Mouse (Mus musculus): ENCODE measurements at regions not wholly inside any gene's neighbourhood (a gene's known extent, or its start where the extent isn't known, plus 50 kb on each side); places are given as distances from the start of the nearest gene placed in this dataset.

DNA sequence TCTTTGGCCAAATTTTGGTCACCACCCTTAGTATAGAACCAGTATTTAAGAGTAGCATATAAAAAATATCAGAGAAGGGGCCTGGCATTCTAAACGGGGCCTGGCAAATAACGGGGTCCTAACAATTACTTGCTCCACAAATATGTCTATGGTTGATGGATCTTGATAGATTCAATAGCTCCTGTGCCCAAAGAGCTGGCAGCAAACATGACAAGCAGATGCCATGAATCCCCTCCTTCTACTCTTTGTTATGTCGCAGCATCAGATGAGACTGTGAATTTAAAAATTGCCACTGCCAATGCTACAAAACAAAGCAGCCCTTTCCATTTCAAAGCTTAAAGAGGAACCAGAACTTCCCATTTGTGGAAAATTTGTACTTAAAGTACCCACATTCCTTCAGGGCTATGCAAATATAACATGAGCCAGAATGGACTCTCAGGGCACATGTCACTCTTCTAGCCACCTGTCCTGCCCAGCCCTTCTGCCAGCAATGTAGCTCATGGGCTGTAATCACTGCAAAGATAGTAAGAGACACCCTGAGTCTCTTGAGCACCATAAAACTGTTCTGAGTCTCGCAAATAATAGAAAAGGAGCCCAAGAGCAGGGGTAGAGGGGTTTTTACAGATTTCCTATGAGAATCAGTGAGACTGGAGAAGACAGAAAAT, 342.4 kb upstream of the Kirrel3 start:
- no peak for ATAC-seq (replicated peaks; ENCODE audit: low FRiP score)
- 85% methylated on average over 4 of the region's 4 CpGs for WGBS
- H3K27me3 ChIP-seq (ENCODE audit: control insufficient read depth, insufficient read depth, low read length) = no peaks in the 10 kb centered on the region
- H3K4me3 ChIP-seq (ENCODE audit: low read depth, low read length) = no peak overlapping the region
- no peak for DNase-seq (ENCODE audit: low spot score)
- no peak overlapping the region for H3K4me2 ChIP-seq (ENCODE audit: low read depth, low read length, severe bottlenecking)
- no peak overlapping the region for H3K27ac ChIP-seq (ENCODE audit: low read depth, low read length)
- no peaks in the 10 kb centered on the region for H3K4me1 ChIP-seq (replicated peaks; ENCODE audit: control insufficient read depth, insufficient read depth, low read length)
- H3K36me3 ChIP-seq (ENCODE audit: control insufficient read depth, insufficient read depth, low read length) = no peaks in the 10 kb centered on the region
- no peak overlapping the region for H3K9ac ChIP-seq (ENCODE audit: low read length)
- H3K9me3 ChIP-seq (ENCODE audit: control insufficient read depth, low read length) = no peaks in the 10 kb centered on the region

DNA sequence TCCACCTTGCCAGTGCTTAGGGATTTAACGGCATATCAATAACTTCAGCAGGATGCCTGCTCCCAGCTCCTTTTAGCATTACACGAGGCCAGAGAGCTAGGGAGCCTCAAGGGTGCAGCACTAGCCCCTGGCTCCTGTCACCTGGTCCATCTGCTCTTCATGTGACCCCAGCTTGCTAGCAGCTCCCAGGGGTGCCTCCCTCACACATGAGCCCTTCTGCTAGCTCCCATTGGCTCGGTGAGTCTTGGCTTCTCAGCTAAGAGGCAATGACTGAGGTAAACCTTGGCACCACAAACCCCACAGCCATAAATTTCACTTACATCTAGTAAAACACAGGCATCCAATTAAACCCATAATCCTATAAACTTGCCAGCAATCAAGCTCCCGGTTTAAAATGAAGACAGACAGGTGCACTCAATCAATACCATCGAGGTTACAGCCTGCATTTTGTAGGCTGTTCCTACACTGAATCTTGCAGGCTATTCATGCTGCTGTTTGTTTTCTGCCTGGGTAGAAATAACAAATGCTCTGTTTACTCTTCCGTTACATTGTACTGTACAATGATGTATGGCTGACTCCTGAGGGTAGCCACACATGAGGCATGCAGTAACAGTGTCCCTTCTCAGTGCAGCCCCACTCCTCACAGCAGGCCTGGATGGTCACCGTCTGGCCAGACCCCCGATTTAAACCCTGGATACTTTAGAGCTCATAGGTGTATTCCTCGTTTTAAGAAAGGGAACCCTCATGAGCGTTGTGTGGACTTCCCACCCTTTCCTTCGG, 330.3 kb upstream of the Kirrel3 start:
- Histone ChIP-seq H3K9me3 (ENCODE audit: control insufficient read depth, low read length) (no peaks in the 10 kb centered on the region), H3K9ac (ENCODE audit: low read length) (no peak overlapping the region), H3K4me1 (replicated peaks; ENCODE audit: control insufficient read depth, insufficient read depth, low read length) (0 out of 2 replicates have a peak, but pooled peaks cover 1% of the 10 kb centered on the region), H3K27me3 (ENCODE audit: control insufficient read depth, insufficient read depth, low read length) (no peaks in the 10 kb centered on the region), H3K4me2 (ENCODE audit: low read depth, low read length, severe bottlenecking) (no peak overlapping the region), H3K27ac (ENCODE audit: low read depth, low read length) (no peak overlapping the region), H3K36me3 (ENCODE audit: control insufficient read depth, insufficient read depth, low read length) (no peaks in the 10 kb centered on the region), H3K4me3 (ENCODE audit: low read depth, low read length) (no peak overlapping the region)
- WGBS = 63% methylated on average over 11 of the region's 11 CpGs
- no peak for ATAC-seq (replicated peaks; ENCODE audit: low FRiP score)
- no peak for DNase-seq (ENCODE audit: low spot score)

DNA sequence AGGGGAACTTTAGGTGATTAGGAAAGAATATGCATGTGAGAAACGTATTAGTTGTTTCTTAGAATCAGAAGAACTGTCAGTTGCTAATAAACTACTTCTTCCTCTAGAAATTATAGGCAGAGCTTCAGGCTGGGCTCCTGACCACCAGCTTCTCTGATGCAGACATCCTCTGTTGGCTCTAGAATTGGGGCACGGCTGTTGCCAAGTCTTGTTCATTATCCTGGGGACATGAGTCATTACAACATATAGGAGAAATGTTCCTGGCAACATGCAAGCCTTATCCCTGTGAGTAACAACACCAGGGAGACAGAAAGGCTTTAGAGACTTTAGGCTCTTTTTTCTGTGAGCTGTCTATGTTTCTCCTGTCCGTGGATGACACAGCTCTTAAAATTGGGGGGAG, 329.1 kb upstream of the Kirrel3 start:
- Histone ChIP-seq H3K27me3 (ENCODE audit: control insufficient read depth, insufficient read depth, low read length) (no peaks in the 10 kb centered on the region), H3K4me1 (replicated peaks; ENCODE audit: control insufficient read depth, insufficient read depth, low read length) (0 out of 2 replicates have a peak, but pooled peaks cover 1% of the 10 kb centered on the region), H3K27ac (ENCODE audit: low read depth, low read length) (no peak overlapping the region), H3K9me3 (ENCODE audit: control insufficient read depth, low read length) (no peaks in the 10 kb centered on the region), H3K9ac (ENCODE audit: low read length) (no peak overlapping the region), H3K36me3 (ENCODE audit: control insufficient read depth, insufficient read depth, low read length) (no peaks in the 10 kb centered on the region), H3K4me2 (ENCODE audit: low read depth, low read length, severe bottlenecking) (no peak overlapping the region), H3K4me3 (ENCODE audit: low read depth, low read length) (no peak overlapping the region)
- DNase-seq (ENCODE audit: low spot score) (no peak), ATAC-seq (replicated peaks; ENCODE audit: low FRiP score) (no peak)
- 65% methylated on average over 3 of the region's 3 CpGs for WGBS

DNA sequence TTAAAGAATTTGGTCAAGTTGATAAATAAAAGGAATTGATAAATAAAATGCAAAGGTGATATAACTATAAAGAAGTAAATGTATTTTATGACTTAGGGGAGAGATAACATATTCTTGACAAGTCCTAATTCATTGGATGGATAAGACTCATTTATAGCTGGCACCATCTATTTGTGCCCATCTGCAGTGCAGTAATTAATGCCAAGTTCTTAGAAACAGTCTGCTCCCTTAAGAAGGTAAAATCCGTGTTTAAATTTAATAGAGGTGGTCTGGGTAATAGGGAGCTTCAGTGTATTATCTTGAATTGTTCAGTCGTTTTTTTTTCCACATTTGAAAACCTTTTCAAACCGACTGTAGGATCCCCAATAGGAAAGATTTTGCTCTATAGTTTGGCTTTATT, 324.6 kb upstream of the Kirrel3 start:
- Histone ChIP-seq H3K9ac (ENCODE audit: low read length) (no peak overlapping the region), H3K4me3 (ENCODE audit: low read depth, low read length) (no peak overlapping the region), H3K4me2 (ENCODE audit: low read depth, low read length, severe bottlenecking) (no peak overlapping the region), H3K4me1 (replicated peaks; ENCODE audit: control insufficient read depth, insufficient read depth, low read length) (0 out of 2 replicates have a peak, but pooled peaks cover 1% of the 10 kb centered on the region), H3K27me3 (ENCODE audit: control insufficient read depth, insufficient read depth, low read length) (no peaks in the 10 kb centered on the region), H3K9me3 (ENCODE audit: control insufficient read depth, low read length) (no peaks in the 10 kb centered on the region), H3K36me3 (ENCODE audit: control insufficient read depth, insufficient read depth, low read length) (no peaks in the 10 kb centered on the region), H3K27ac (ENCODE audit: low read depth, low read length) (no peak overlapping the region)
- WGBS = 70% methylated on average over 3 of the region's 3 CpGs
- DNase-seq (ENCODE audit: low spot score) (no peak), ATAC-seq (replicated peaks; ENCODE audit: low FRiP score) (no peak)

DNA sequence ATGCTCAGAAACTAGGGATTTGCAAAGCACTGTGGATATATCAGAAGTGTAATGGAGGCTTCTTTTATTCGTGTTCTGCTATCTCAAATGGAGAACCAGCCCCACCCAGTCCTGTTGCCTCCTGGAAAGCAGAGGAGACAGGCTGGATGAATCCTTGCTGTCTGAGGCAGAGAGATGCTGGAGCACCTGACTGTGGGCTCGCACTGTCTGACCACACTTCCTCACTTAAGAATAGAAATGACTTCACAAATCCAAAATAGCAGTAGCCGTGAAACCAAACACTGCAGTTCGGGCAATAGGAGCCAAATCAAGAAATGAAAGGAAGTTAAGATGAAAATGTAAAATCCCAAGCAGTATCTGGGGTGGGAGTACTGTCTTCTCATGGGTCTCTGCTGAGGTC, 299.4 kb upstream of the Kirrel3 start:
- Histone ChIP-seq H3K27ac (ENCODE audit: low read depth, low read length) (no peak overlapping the region), H3K4me3 (ENCODE audit: low read depth, low read length) (no peak overlapping the region), H3K36me3 (ENCODE audit: control insufficient read depth, insufficient read depth, low read length) (no peaks in the 10 kb centered on the region), H3K4me2 (ENCODE audit: low read depth, low read length, severe bottlenecking) (no peak overlapping the region), H3K9ac (ENCODE audit: low read length) (no peak overlapping the region), H3K4me1 (replicated peaks; ENCODE audit: control insufficient read depth, insufficient read depth, low read length) (no peaks in the 10 kb centered on the region), H3K27me3 (ENCODE audit: control insufficient read depth, insufficient read depth, low read length) (no peaks in the 10 kb centered on the region), H3K9me3 (ENCODE audit: control insufficient read depth, low read length) (no peaks in the 10 kb centered on the region)
- 89% methylated on average over 4 of the region's 4 CpGs for WGBS
- DNase-seq (ENCODE audit: low spot score) (no peak), ATAC-seq (replicated peaks; ENCODE audit: low FRiP score) (no peak)

DNA sequence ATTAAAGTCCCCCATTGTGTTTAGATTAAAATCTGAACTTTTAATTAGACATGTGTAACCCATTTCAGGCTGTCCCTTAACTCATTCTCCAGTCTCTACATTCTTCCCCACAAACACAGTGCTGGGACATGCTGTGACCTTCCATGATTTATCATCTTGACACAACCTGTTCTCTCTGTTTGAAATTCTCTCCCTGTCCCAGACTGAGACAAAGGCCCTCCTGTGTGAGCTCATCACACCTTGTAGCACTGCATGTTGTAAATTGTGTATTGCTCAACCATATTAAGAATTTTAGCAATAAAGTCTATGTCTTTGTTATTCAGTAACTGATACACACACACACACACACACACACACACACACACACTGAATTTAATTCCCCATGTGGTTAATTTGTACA, 293.2 kb upstream of the Kirrel3 start:
- no peaks in the 10 kb centered on the region for H3K27me3 ChIP-seq (ENCODE audit: control insufficient read depth, insufficient read depth, low read length)
- H3K4me2 ChIP-seq (ENCODE audit: low read depth, low read length, severe bottlenecking) = no peak overlapping the region
- H3K9ac ChIP-seq (ENCODE audit: low read length) = no peak overlapping the region
- no peak overlapping the region for H3K27ac ChIP-seq (ENCODE audit: low read depth, low read length)
- ATAC-seq (replicated peaks; ENCODE audit: low FRiP score) (no peak), DNase-seq (ENCODE audit: low spot score) (no peak)
- H3K9me3 ChIP-seq (ENCODE audit: control insufficient read depth, low read length) = no peaks in the 10 kb centered on the region
- no peak overlapping the region for H3K4me3 ChIP-seq (ENCODE audit: low read depth, low read length)
- H3K4me1 ChIP-seq (replicated peaks; ENCODE audit: control insufficient read depth, insufficient read depth, low read length) = no peaks in the 10 kb centered on the region
- H3K36me3 ChIP-seq (ENCODE audit: control insufficient read depth, insufficient read depth, low read length) = no peaks in the 10 kb centered on the region

DNA sequence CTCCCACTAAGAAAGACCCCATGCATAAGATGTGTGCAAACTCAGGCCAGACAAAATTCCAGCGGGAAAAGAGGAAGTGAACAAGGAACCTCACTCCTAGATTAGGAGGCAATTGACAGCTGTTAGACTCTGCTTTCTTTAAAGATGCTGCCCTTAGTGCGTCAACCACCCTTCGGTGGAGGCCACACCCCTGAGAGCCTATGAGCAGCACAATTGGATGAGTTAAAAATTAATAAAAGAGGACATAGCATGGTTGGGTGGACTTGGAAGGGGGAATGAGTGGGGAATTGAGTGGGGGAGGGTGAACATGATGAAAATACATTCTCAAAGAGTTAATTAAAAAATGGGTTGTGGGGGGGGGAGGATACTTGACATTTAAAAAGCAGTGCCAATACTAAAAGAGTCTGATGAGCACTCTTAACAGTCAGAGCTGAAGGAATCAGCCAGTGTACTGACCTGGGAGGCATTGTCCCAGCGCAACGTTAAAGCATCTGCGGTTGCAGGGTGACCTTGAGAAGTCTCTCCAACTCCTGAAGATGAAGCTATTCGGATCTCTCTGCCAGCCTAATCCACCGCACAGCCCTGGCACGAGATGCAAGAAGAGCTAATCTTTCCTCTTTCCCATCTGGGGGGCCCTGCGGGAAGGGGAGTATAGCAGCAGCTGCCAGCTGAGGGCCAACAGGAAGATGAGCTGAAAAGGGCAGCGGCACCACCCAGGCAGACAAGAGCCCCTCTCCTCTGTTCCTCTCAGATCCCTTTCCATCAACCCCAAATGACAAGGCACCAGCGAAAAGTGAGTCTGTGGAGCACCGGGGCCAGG, 283.4 kb upstream of the Kirrel3 start:
- Histone ChIP-seq H3K9me3 (ENCODE audit: control insufficient read depth, low read length) (no peaks in the 10 kb centered on the region), H3K36me3 (ENCODE audit: control insufficient read depth, insufficient read depth, low read length) (no peaks in the 10 kb centered on the region), H3K27me3 (ENCODE audit: control insufficient read depth, insufficient read depth, low read length) (peaks cover 2% of the 10 kb centered on the region; the same call in 1 of the 2 replicates), H3K4me3 (ENCODE audit: low read depth, low read length) (no peak overlapping the region), H3K9ac (ENCODE audit: low read length) (peak overlapping the region; percentile 35; the same call in 1 of the 2 replicates), H3K4me1 (replicated peaks; ENCODE audit: control insufficient read depth, insufficient read depth, low read length) (peaks cover 18% of the 10 kb centered on the region), H3K27ac (ENCODE audit: low read depth, low read length) (no peak overlapping the region), H3K4me2 (ENCODE audit: low read depth, low read length, severe bottlenecking) (peak overlapping the region; percentile 29)
- no peak for DNase-seq (ENCODE audit: low spot score)
- ATAC-seq (replicated peaks; ENCODE audit: low FRiP score) = peak; percentile 31; the same call in 1 of the 2 replicates
- WGBS = 35% methylated on average over 13 of the region's 13 CpGs

DNA sequence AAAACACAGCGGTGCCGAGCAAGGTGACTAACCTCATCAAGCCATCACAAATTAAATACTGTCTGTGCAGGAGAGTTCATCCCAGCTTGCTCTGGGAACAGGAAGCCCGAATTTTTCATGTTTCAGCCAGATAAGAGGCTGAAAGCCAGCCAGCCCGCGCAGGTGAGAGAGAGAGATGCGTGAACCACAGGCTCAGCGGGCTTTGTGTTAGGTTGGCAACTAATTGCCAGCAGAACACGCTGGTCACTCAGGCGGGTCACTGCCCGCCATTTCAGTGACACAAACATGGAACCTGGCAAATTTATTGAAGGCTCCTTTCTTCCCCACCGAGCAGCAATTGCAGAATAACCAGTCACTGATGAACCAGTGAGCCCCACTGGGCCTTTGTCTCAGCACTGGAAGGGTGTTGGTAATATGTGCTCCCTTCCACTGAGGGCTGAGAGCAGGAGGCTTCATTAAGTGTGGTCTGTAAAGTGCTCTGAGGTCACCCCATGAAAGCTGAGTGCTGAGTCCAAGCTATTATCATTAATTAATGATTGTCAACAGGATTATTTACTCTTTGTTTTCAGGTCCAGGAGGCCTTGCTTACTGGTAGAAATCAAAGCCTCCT, 282.6 kb upstream of the Kirrel3 start:
- ATAC-seq (replicated peaks; ENCODE audit: low FRiP score) (peak; percentile 58; the same call in 1 of the 2 replicates), DNase-seq (ENCODE audit: low spot score) (peak; percentile 54)
- Histone ChIP-seq H3K9me3 (ENCODE audit: control insufficient read depth, low read length) (no peaks in the 10 kb centered on the region), H3K4me1 (replicated peaks; ENCODE audit: control insufficient read depth, insufficient read depth, low read length) (peaks cover 18% of the 10 kb centered on the region), H3K4me2 (ENCODE audit: low read depth, low read length, severe bottlenecking) (peak overlapping the region; percentile 29), H3K9ac (ENCODE audit: low read length) (peak overlapping the region; percentile 35; the same call in 1 of the 2 replicates), H3K27ac (ENCODE audit: low read depth, low read length) (no peak overlapping the region), H3K4me3 (ENCODE audit: low read depth, low read length) (no peak overlapping the region), H3K36me3 (ENCODE audit: control insufficient read depth, insufficient read depth, low read length) (no peaks in the 10 kb centered on the region), H3K27me3 (ENCODE audit: control insufficient read depth, insufficient read depth, low read length) (peaks cover 2% of the 10 kb centered on the region; the same call in 1 of the 2 replicates)
- WGBS = 13% methylated on average over 11 of the region's 11 CpGs

All from forebrain, embryonic 11.5 days (tissue).